ENCODE assay signal across 18 mouse cellular contexts in the genomic region with DNA sequence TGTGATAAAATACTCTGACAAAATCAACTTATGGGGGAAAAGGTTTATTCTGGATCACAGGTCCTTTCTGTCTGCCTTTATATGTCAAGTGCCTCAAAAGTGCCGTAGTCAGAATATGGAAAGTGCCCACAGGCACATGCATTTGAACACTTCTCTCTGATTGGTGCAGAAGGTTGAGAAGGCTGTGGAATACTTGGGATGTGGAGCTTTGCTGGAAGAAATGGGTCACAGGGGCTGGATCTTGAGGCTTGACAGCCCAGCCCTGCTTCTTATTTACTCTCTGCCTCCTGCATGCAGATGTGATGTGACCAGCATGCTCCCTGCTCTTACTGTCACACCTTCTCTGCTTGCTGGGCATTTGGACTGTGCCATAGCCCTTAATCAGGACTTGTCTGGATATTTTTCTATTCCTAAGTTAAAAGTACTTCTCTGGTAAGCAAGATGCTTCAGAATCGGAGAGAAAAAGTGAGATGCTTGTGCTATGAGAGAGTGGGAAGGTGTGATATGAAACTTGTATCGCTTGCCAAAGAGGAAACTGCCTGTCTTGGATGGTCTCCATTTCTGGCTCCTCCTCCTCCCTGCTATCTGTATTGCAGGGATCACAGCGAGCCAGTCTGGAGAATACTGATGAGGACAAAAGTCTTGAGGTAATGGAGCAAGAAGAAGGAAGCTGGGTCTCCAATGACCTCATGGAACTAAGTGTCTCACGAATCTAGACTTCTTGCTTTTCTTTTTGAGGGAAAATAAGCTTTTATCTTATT. TPM values are rescaled to one million over a fixed set of nuclear protein-coding genes. Genes with fewer than 3 reads are reported as not detected.
DNase-seq lines count a peak whose midpoint lies in the region; ATAC-seq lines count a peak whose summit lies in the region.
"Had no signal": no experiment of that assay in that cellular context is flagged by ENCODE, and none has a peak within 500 bp of the region (broad histone marks: within the 10 kb centered on the region; RNA-seq: fewer than 3 reads in every experiment).

No protein-coding gene starts in this region.

- no peak overlapping the region for H3K4me3 ChIP-seq in intestine, embryonic 15.5 days (replicated peaks)
- H3K4me3 ChIP-seq: embryonic facial prominence, embryonic 12.5 days; megakaryocyte, embryonic 14.5 days had no signal

- peak; percentile 98 for ATAC-seq in frontal cortex, adult (ENCODE audit: low TSS enrichment)
- ATAC-seq in intestine, embryonic 15.5 days, result no peak
- ATAC-seq: activated CD4-positive, CD25-positive, alpha-beta regulatory T cell, adult 4 months; hindbrain, postnatal 0 days had no signal

- no peak for DNase-seq in frontal cortex, postnatal 25 days (ENCODE audit: low spot score in 2 of 2)
- peak; percentile 13 to 39 for DNase-seq in layer of hippocampus, adult 18-20 months (ENCODE audit: low spot score in 2 of 2)
- no peak for DNase-seq in layer of hippocampus, adult 9-10 months (ENCODE audit: low spot score)
- peak; percentile 56 for DNase-seq in right cerebral cortex, adult 18-20 months
- DNase-seq in right cerebral cortex, postnatal 14 days, result no peak
- DNase-seq in telencephalon, adult 2 months (ENCODE audit: low read depth, low spot score), result peak; percentile 75
- DNase-seq: adrenal gland, postnatal 36 days; cerebellum, postnatal 36 days; heart, adult 18-20 months; heart, postnatal 4 days; thymus, postnatal 36 days had no signal

- 80% methylated on average over 5 of the region's 5 CpGs for WGBS in intestine, embryonic 15.5 days

- H3K36me3 ChIP-seq in intestine, embryonic 15.5 days, result no peaks in the 10 kb centered on the region
- H3K36me3 ChIP-seq: embryonic facial prominence, embryonic 12.5 days had no signal

- H3K27me3 ChIP-seq in intestine, embryonic 15.5 days (replicated peaks), result no peaks in the 10 kb centered on the region
- H3K27me3 ChIP-seq: CH12.LX; embryonic facial prominence, embryonic 12.5 days; megakaryocyte, embryonic 14.5 days had no signal

- no peak overlapping the region for H3K9ac ChIP-seq in intestine, embryonic 15.5 days
- H3K9ac ChIP-seq: embryonic facial prominence, embryonic 12.5 days had no signal

- H3K4me2 ChIP-seq in intestine, embryonic 15.5 days (replicated peaks), result no peak overlapping the region
- H3K4me2 ChIP-seq: embryonic facial prominence, embryonic 12.5 days had no signal

- H3K4me1 ChIP-seq in intestine, embryonic 15.5 days (replicated peaks), result no peaks in the 10 kb centered on the region
- H3K4me1 ChIP-seq: embryonic facial prominence, embryonic 12.5 days had no signal

- no peak overlapping the region for H3K27ac ChIP-seq in intestine, embryonic 15.5 days
- H3K27ac ChIP-seq: embryonic facial prominence, embryonic 12.5 days; hindbrain, postnatal 0 days had no signal

- H3K9me3 ChIP-seq in intestine, embryonic 15.5 days, result no peaks in the 10 kb centered on the region
- H3K9me3 ChIP-seq: embryonic facial prominence, embryonic 12.5 days had no signal

RNA-seq across cellular contexts. Expression of a gene that starts 54.5 kb away (rescaled TPM):
- 10 to 100 TPM; 23.4 to 23.5 TPM for total RNA-seq in layer of hippocampus, adult 18-20 months (2021)
- 15.2 and 16.9 TPM in 2 replicates for polyA plus RNA-seq in intestine, embryonic 15.5 days (2015; fragmentation: Nextera tagmentation; extraction: Ambion mirVana)

Comparison
In these comparisons a context has a peak if more than half of its experiments do, and no peak if none do; other contexts are left out.
1. DNase-seq: peak in layer of hippocampus, adult 18-20 months (2 of 2), right cerebral cortex, adult 18-20 months (single experiment) and telencephalon, adult 2 months (single experiment); none in frontal cortex, postnatal 25 days (0 of 2), layer of hippocampus, adult 9-10 months (single experiment) and right cerebral cortex, postnatal 14 days (single experiment).